Mouse (Mus musculus): ENCODE results near the gene Osbpl5. TPM values are rescaled to one million over a fixed set of nuclear protein-coding genes. Genes with fewer than 3 reads are reported as not detected.

The Osbpl5 gene
- 1.2 TPM in 1 of 2 replicates, not detected in the other for polyA plus RNA-seq (2012; ENCODE audit: insufficient read depth, low replicate concordance)

DNA sequence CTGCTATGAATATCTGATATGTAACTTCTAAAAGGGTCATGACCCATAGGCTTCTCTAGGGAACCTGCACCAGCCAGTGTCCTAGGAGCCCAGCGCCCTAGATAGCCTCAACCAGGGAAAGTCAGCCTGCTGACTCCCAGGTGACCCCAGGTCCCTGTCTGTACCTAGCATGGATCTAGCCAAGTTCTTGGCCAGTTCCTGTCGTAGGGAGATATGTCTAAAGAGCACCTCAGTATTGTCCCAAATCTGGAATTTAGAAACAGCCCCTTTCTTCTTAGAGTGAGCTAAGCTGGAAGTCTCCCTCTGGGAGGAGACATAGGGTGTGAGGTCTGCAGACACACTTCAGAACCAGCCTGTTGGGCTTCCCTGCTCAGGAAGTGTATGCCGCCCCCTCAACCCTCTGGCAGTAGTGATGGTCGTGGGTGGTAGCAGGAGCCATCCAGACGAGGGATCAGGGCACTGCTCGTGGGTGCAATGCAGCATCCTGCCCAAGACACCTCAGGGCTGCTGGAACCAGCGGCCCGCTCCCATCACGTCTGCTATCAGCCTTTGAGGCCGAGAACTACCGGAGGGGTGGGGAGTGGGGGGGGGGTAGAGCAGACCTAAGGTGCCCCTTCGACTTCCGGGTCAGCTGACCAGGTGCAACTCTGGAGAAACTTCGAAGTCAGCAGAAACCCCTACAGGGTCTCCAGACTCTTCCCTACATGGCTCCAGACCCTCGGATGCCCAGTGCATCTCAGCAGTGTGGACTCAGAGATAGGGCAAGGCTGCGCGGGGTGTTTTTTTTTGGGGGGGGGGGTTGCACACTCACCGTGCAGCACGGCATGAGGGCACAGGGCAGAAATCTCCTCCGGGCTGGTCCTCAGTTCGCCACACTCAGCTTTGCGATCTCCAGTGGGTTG, at the start of gene Osbpl5:
Gene Osbpl5, minus strand, starts transcription at position 861 of the 902 bp plus-strand sequence.
- TF ChIP-seq GATA1 (IDR thresholded peaks at IDR 0.05; ENCODE audit: borderline replicate concordance, low read length) (no peak), FLI1 (IDR thresholded peaks at IDR 0.05; ENCODE audit: low read length) (no peak)
- Histone ChIP-seq H3K4me3 (replicated peaks) (peak within 1 kb of the TSS; percentile 89), H3K27me3 (replicated peaks) (peaks cover 78% of the 10 kb centered on the region), H3K4me1 (peaks cover 36% of the 10 kb centered on the region), H3K9me3 (no peaks in the 10 kb centered on the region), H3K36me3 (replicated peaks; ENCODE audit: low read length) (no peaks in the 10 kb centered on the region)

DNA sequence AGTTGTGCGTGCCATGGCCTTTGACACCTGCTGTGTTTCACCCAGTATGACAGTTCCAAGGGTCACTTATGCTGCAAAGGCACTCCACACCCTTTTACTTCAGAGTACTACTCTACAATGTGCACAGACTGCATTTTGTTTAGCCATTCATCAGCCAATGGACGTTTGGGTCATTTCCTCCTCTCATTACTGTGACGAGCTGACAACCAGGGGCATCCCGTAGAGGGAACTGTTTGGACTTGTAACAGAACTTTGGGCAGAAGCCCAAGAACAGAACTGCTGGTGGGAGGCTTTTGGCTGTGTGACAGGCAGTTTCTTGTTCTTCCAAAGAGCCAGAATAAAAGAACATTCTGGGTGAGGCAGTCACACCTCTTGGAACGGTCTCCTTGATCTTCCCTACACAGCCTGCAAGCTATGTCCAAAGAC, 48.4 kb upstream of the Osbpl5 start:
- TF ChIP-seq FLI1 (IDR thresholded peaks at IDR 0.05; ENCODE audit: low read length) (no peak), GATA1 (IDR thresholded peaks at IDR 0.05; ENCODE audit: borderline replicate concordance, low read length) (no peak)
- Histone ChIP-seq H3K27me3 (replicated peaks) (no peaks in the 10 kb centered on the region), H3K9me3 (no peaks in the 10 kb centered on the region), H3K4me3 (replicated peaks) (no peak overlapping the region), H3K36me3 (replicated peaks; ENCODE audit: low read length) (peaks cover 95% of the 10 kb centered on the region), H3K4me1 (peaks cover 12% of the 10 kb centered on the region)

DNA sequence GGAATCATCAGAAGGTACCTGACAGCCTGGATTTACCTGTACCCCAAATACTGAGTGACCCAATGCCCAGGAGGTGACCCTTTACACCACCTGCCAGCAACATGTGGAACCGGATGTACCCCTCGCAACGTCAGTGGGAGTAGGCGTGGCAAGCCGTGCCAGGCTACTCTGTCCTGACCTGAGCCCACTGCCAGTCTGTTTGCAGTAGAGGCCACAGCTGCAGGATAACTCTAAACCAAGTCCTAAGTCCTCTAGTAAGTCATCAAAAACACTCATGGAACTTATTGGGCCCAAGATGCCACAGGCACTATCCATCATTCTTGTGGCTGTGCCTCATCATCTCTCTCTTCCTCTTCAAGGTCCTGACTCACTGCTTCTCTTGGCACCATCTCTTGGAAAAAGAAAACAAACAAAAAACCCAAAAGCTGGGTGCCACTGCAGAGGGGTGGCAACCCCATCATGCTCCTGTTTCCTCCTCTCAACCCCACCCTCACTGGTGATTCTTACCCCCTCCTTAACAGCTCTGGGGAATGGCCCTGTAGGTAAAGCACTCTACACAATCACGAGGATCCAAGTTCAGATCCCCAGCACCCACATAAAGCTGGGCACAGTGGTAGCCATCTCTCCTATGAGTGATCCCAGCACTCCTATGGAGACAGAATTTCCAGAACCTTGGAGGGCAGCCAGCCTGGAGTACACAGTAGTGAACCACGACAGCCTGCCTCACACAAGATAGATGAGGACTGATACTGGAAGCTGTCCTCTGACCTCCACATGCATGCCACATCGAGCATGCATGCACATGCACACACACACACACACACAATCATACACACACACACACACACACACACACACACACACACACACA, 44.6 kb upstream of the Osbpl5 start:
- TF ChIP-seq FLI1 (IDR thresholded peaks at IDR 0.05; ENCODE audit: low read length) (no peak), GATA1 (IDR thresholded peaks at IDR 0.05; ENCODE audit: borderline replicate concordance, low read length) (no peak)
- peak overlapping the region; percentile 24 for H3K4me3 ChIP-seq (replicated peaks)
- H3K9me3 ChIP-seq, result no peaks in the 10 kb centered on the region
- peaks cover 28% of the 10 kb centered on the region for H3K4me1 ChIP-seq
- no peaks in the 10 kb centered on the region for H3K27me3 ChIP-seq (replicated peaks)
- peaks cover 95% of the 10 kb centered on the region for H3K36me3 ChIP-seq (replicated peaks; ENCODE audit: low read length)

DNA sequence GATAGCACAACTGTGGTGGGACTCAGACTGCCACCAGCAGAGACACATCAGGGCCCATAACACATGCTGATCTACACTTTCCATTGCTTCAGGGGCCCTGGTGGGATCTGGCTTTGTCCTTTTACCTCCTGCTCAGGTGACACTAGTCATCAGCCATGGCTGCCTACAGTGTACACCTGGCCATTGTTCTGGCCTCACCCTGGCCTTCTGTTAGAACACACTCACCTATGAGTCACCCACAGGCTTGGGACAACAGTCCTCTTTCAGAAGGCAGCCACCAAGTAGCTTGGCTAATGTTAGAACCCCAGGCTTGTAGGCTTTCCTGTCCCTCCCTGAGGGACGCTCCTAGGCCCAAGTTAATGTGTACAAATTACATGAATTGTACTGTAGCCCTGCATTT, 44.0 kb upstream of the Osbpl5 start:
- H3K9me3 ChIP-seq, result no peaks in the 10 kb centered on the region
- H3K4me1 ChIP-seq, result peaks cover 28% of the 10 kb centered on the region
- peaks cover 95% of the 10 kb centered on the region for H3K36me3 ChIP-seq (replicated peaks; ENCODE audit: low read length)
- H3K4me3 ChIP-seq (replicated peaks), result no peak overlapping the region
- TF ChIP-seq GATA1 (IDR thresholded peaks at IDR 0.05; ENCODE audit: borderline replicate concordance, low read length) (no peak), FLI1 (IDR thresholded peaks at IDR 0.05; ENCODE audit: low read length) (no peak)
- no peaks in the 10 kb centered on the region for H3K27me3 ChIP-seq (replicated peaks)

DNA sequence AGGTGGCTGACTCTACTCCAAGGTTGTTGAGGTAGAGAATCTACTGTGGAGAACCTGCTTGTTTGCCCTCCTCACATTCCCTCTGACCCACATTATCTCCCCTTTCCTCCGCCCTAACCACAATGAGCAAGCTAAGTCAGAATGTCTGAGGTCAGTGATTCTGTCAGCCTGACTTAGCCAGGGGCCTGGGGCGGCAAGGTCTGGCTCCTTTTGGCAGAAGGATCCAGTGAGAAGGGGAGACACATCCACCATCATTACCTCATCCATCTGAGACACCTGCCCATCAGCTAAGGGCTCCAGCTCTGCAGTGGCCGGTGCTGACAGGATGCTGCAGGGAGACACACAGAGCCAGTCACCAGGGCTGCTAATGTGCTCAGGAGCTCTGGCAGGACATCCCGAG, 42.0 kb upstream of the Osbpl5 start:
- Histone ChIP-seq H3K27me3 (replicated peaks) (no peaks in the 10 kb centered on the region), H3K36me3 (replicated peaks; ENCODE audit: low read length) (peaks cover 90% of the 10 kb centered on the region), H3K4me1 (peaks cover 28% of the 10 kb centered on the region), H3K9me3 (no peaks in the 10 kb centered on the region), H3K4me3 (replicated peaks) (no peak overlapping the region)
- no peak for TF ChIP-seq FLI1 (IDR thresholded peaks at IDR 0.05; ENCODE audit: low read length)
- TF ChIP-seq GATA1 (IDR thresholded peaks at IDR 0.05; ENCODE audit: borderline replicate concordance, low read length), result no peak

DNA sequence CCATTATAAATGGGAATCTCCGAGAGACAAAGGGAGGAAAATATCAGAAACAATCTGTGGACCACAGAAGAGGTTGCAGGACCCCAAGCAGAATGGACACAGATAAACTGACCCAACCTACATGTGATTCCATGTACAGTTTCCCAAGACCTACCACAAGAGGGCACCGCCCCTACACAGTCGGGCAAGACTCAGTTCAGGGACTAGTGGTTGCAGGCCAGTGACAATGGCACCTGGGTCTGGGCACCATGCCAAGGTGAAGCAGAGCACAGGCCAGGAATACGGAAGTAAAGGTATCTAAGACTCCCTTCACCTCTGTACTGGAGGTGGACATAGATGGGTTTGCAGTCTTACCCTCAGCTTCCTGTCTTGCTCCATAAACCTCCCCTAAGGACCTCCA, 36.3 kb upstream of the Osbpl5 start:
- TF ChIP-seq FLI1 (IDR thresholded peaks at IDR 0.05; ENCODE audit: low read length) (no peak), GATA1 (IDR thresholded peaks at IDR 0.05; ENCODE audit: borderline replicate concordance, low read length) (no peak)
- peaks cover 27% of the 10 kb centered on the region for H3K27me3 ChIP-seq (replicated peaks)
- H3K4me1 ChIP-seq, result no peaks in the 10 kb centered on the region
- H3K4me3 ChIP-seq (replicated peaks), result no peak overlapping the region
- H3K9me3 ChIP-seq, result peaks cover 20% of the 10 kb centered on the region
- H3K36me3 ChIP-seq (replicated peaks; ENCODE audit: low read length), result peaks cover 34% of the 10 kb centered on the region

DNA sequence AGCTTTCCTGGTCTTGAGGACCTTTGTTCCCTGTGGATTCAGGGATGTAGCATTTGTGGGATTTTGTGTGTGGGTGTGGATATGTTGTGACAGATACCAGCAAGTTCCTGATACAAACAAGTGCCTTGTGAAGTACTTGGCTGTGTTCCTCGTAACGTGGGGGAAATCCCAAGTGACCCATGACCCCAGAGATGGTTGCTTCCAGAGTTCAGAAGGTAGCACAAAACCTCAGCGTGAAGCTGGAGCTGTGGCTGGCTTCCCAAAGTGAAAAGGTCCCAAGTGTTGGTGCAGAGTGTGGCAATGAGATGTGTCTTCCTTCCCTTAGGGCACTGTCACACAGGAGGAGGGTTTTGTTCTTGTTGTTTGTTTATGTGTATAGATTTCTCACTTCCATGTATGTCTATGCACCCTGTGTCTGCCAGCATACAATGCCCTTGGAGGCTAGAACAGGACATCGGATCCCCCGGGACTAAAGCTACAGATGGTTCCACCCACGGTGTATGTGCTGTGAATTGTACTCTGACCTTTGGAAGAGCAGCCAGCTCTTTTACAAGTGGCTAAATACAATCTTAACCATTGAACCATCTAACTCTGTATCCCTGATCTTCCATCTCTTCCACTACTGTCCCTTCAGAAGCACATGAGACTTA, 35.7 kb upstream of the Osbpl5 start:
- H3K36me3 ChIP-seq (replicated peaks; ENCODE audit: low read length), result peaks cover 28% of the 10 kb centered on the region
- H3K4me3 ChIP-seq (replicated peaks), result no peak overlapping the region
- peaks cover 20% of the 10 kb centered on the region for H3K9me3 ChIP-seq
- H3K4me1 ChIP-seq, result no peaks in the 10 kb centered on the region
- TF ChIP-seq FLI1 (IDR thresholded peaks at IDR 0.05; ENCODE audit: low read length) (no peak), GATA1 (IDR thresholded peaks at IDR 0.05; ENCODE audit: borderline replicate concordance, low read length) (no peak)
- H3K27me3 ChIP-seq (replicated peaks), result peaks cover 27% of the 10 kb centered on the region

DNA sequence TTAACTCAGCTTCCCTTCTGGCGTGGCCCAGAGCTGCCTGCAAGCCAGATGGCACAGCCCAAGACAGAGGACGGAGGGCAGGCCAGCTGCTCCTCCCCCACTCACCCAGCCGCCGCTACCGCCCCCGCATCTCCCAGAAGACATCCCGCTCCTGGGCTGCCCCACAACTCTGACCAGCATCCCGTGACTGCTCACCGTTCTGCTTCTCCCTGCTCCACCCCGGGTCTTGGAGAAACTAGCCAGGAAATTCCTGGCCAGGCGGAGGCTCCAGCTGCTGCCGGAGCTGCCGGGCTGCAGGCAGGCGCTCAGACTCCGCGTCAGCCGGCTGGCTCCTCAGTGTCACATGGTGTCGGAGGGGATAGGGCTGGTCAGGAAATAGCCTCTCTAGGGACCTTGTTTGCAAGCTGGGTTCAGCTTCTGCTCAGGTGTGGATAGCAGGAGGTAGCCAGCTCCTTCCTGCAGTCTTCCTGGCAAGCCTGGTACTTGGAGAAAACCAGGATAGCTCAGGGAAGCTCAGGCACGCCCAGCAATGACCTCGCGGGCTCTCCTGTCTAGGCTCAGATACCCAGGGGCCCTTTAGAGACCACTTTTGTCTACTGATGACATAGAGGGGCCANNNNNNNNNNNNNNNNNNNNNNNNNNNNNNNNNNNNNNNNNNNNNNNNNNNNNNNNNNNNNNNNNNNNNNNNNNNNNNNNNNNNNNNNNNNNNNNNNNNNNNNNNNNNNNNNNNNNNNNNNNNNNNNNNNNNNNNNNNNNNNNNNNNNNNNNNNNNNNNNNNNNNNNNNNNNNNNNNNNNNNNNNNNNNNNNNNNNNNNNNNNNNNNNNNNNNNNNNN, 27.4 kb upstream of the Osbpl5 start, which contains the start of gene Mrgpre:
Gene Mrgpre, minus strand, starts transcription at position 505 of the 834 bp plus-strand sequence.
- peaks cover 76% of the 10 kb centered on the region for H3K27me3 ChIP-seq (replicated peaks)
- no peaks in the 10 kb centered on the region for H3K36me3 ChIP-seq (replicated peaks; ENCODE audit: low read length)
- peak within 1 kb of the TSS; percentile 91 for H3K4me3 ChIP-seq (replicated peaks)
- no peak for TF ChIP-seq FLI1 (IDR thresholded peaks at IDR 0.05; ENCODE audit: low read length)
- no peak for TF ChIP-seq GATA1 (IDR thresholded peaks at IDR 0.05; ENCODE audit: borderline replicate concordance, low read length)
- peaks cover 38% of the 10 kb centered on the region for H3K4me1 ChIP-seq
- H3K9me3 ChIP-seq, result 0 out of 2 replicates have a peak, but pooled peaks cover 4% of the 10 kb centered on the region

Measured in megakaryocyte, embryonic 14.5 days (primary cell).